Mouse (Mus musculus) CH12.LX (cell line): ENCODE data around the gene Fam83f. TPM values are rescaled to one million over a fixed set of nuclear protein-coding genes. Genes with fewer than 3 reads are reported as not detected.

ENCODE experiments used
- DNase-seq: peaks from one replicate; pipeline ENCODE4 v3.0.0-alpha.2; 2013; ENCODE audit errors: extremely low read depth
- H3K27ac ChIP-seq: 2 replicates; pipeline ENCODE4 v1.5.1; 2012; ENCODE audit warnings: low read depth, mild to moderate bottlenecking, control low read depth, moderate library complexity; ENCODE audit not compliant: insufficient read depth
- H3K27me3 ChIP-seq: replicated peaks from 2 replicates; pipeline ENCODE3; 2012; ENCODE audit warnings: inconsistent platforms
- H3K36me3 ChIP-seq, 2 experiments: replicated peaks in 1 of 2; 2 replicates each; pipeline versions ENCODE3 to v1.6.1; 2012; ENCODE audit warnings: inconsistent platforms in 1 of 2, low read length in 1 of 2, mild to moderate bottlenecking in 1 of 2, mixed read lengths in 1 of 2, moderate library complexity in 1 of 2; ENCODE audit not compliant: control insufficient read depth in 1 of 2, insufficient read depth in 1 of 2
- H3K4me1 ChIP-seq, 2 experiments: 2 replicates each; pipeline ENCODE4 v1.6.1; 2012; ENCODE audit warnings: inconsistent platforms in 1 of 2, moderate library complexity in 1 of 2; ENCODE audit not compliant: insufficient read depth in 2 of 2, control insufficient read depth in 1 of 2
- H3K4me2 ChIP-seq: 2 replicates; pipeline ENCODE4 v1.6.1; 2012; ENCODE audit warnings: low read depth, mild to moderate bottlenecking, control low read depth; ENCODE audit not compliant: poor library complexity, insufficient read depth, severe bottlenecking
- H3K4me3 ChIP-seq, 3 experiments: fragments of 150-350 bp in 1 of 3; sonication (generic) in 1 of 3; replicated peaks in 1 of 3; 2 replicates each; pipeline versions ENCODE3 to v1.5.1; 2011 to 2012; ENCODE audit warnings: low read depth in 2 of 3, low read length in 2 of 3, mild to moderate bottlenecking in 2 of 3, moderate library complexity in 2 of 3, control low read depth in 1 of 3, improper control_type of control experiment in 1 of 3, inconsistent platforms in 1 of 3, mixed read lengths in 1 of 3; ENCODE audit not compliant: poor library complexity in 1 of 3
- H3K79me2 ChIP-seq: replicated peaks from 2 replicates; pipeline ENCODE4 v1.6.1; 2012; ENCODE audit warnings: mild to moderate bottlenecking, moderate library complexity; ENCODE audit not compliant: control insufficient read depth, poor library complexity, insufficient read depth, severe bottlenecking; ENCODE audit errors: extremely low read depth
- H3K9ac ChIP-seq: 2 replicates; pipeline ENCODE4 v1.6.1; 2012; ENCODE audit warnings: low read depth, mild to moderate bottlenecking, control low read depth, moderate library complexity; ENCODE audit not compliant: insufficient read depth
- H3K9me3 ChIP-seq: replicated peaks from 2 replicates; pipeline ENCODE3; 2012; ENCODE audit warnings: low read length, inconsistent platforms, mixed read lengths
- BHLHE40 ChIP-seq: IDR thresholded peaks from 2 replicates; pipeline ENCODE4 v1.6.1; 2011; ENCODE audit warnings: mild to moderate bottlenecking, low read depth, low read length, improper control_type of control experiment
- CHD1 ChIP-seq: IDR thresholded peaks from 2 replicates; pipeline ENCODE4 v1.6.1; 2012; ENCODE audit warnings: low read depth, low read length, improper control_type of control experiment, inconsistent platforms
- CHD2 ChIP-seq: IDR thresholded peaks from 2 replicates; pipeline ENCODE4 v1.6.1; 2011; ENCODE audit warnings: low read length, improper control_type of control experiment
- EP300 ChIP-seq: IDR thresholded peaks from 2 replicates; pipeline ENCODE4 v1.6.1; 2011; ENCODE audit warnings: low read length, improper control_type of control experiment
- ETS1 ChIP-seq: conservative IDR thresholded peaks from 2 replicates; pipeline ENCODE4 v1.6.1; 2012; ENCODE audit warnings: low read depth, mild to moderate bottlenecking, inconsistent platforms, low read length, improper control_type of control experiment, moderate library complexity
- IRF4 ChIP-seq: IDR thresholded peaks from 2 replicates; pipeline ENCODE4 v1.6.1; 2014; ENCODE audit warnings: low read depth, mild to moderate bottlenecking, inconsistent platforms, low read length, improper control_type of control experiment
- JUND ChIP-seq: conservative IDR thresholded peaks from 2 replicates; pipeline ENCODE4 v1.6.1; 2011; ENCODE audit warnings: low read depth, low read length, improper control_type of control experiment
- MAFK ChIP-seq: IDR thresholded peaks from 2 replicates; pipeline ENCODE4 v1.6.1; 2011; ENCODE audit warnings: low read length, improper control_type of control experiment; ENCODE audit not compliant: insufficient replicate concordance
- MAX ChIP-seq: IDR thresholded peaks from 2 replicates; pipeline ENCODE4 v1.6.1; 2011; ENCODE audit warnings: low read length, improper control_type of control experiment
- MAZ ChIP-seq: IDR thresholded peaks from 2 replicates; pipeline ENCODE4 v1.6.1; 2012; ENCODE audit warnings: low read depth, mild to moderate bottlenecking, inconsistent platforms, low read length, improper control_type of control experiment, moderate library complexity
- MEF2A ChIP-seq: IDR thresholded peaks from 2 replicates; pipeline ENCODE4 v1.6.1; 2014; ENCODE audit warnings: low read depth, mild to moderate bottlenecking, inconsistent platforms, low read length, improper control_type of control experiment, borderline replicate concordance
- MXI1 ChIP-seq: IDR thresholded peaks from 2 replicates; pipeline ENCODE4 v1.6.1; 2011; ENCODE audit warnings: mild to moderate bottlenecking, low read depth, low read length, improper control_type of control experiment
- MYC ChIP-seq: IDR thresholded peaks from 2 replicates; pipeline ENCODE4 v1.6.1; 2011; ENCODE audit warnings: low read depth, mild to moderate bottlenecking, improper control_type of control experiment, low read length
- NELFE ChIP-seq: IDR thresholded peaks from 2 replicates; pipeline ENCODE4 v1.6.1; 2011; ENCODE audit warnings: low read depth, low read length, improper control_type of control experiment
- POLR2AphosphoS2 ChIP-seq: IDR thresholded peaks from 2 replicates; pipeline ENCODE4 v1.6.1; 2011; ENCODE audit warnings: low read depth, low read length, improper control_type of control experiment
- RAD21 ChIP-seq: IDR thresholded peaks from 2 replicates; pipeline ENCODE4 v1.6.1; 2011; ENCODE audit warnings: low read depth, mild to moderate bottlenecking, low read length, improper control_type of control experiment, moderate library complexity
- RCOR1 ChIP-seq: conservative IDR thresholded peaks from 2 replicates; pipeline ENCODE4 v1.6.1; 2012; ENCODE audit warnings: low read depth, mild to moderate bottlenecking, inconsistent platforms, low read length, improper control_type of control experiment
- SIN3A ChIP-seq: IDR thresholded peaks from 2 replicates; pipeline ENCODE4 v1.6.1; 2012; ENCODE audit warnings: low read length, improper control_type of control experiment, inconsistent platforms
- TCF12 ChIP-seq: IDR thresholded peaks from 2 replicates; pipeline ENCODE4 v1.6.1; 2014; ENCODE audit warnings: low read depth, mild to moderate bottlenecking, inconsistent platforms, low read length, improper control_type of control experiment
- ZMIZ1 ChIP-seq: IDR thresholded peaks from 2 replicates; pipeline ENCODE4 v1.6.1; 2012; ENCODE audit warnings: low read depth, mild to moderate bottlenecking, inconsistent platforms, low read length, improper control_type of control experiment
- ZNF384 ChIP-seq: IDR thresholded peaks from 2 replicates; pipeline ENCODE4 v1.6.1; 2012; ENCODE audit warnings: low read depth, low read length, improper control_type of control experiment, inconsistent platforms
- dilution Hi-C: fragments of 300-500 bp; cut with MboI; formaldehyde crosslinking; loops from 2 replicates; pipeline ENCODE4 v1.14.3; 2020; ENCODE audit warnings: low sequenced_read_pairs; ENCODE audit not compliant: extremely low pct_unique_long_range_greater_than_20kb, extremely low pct_ligation_motif_present
- in situ Hi-C: fragments of 300-500 bp; cut with MboI; formaldehyde crosslinking; loops from 3 replicates; pipeline ENCODE4 v1.14.3; 2019; ENCODE audit warnings: low sequenced_read_pairs, low pct_ligation_motif_present, low pct_unique_long_range_greater_than_20kb, mixed read lengths
- polyA plus RNA-seq: library from polyadenylated mRNA; unstranded; fragments of >175 nt; gene quantifications from 2 replicates; pipeline ENCODE4 v1.2.1, GENCODE M21; 2012; ENCODE audit warnings: low read depth; ENCODE audit not compliant: insufficient read length
- total RNA-seq, 2 experiments: library from RNA; depleted of rRNA; stranded (reverse); fragments of 300-350 nt in 1 of 2; fragments of >200 nt in 1 of 2; gene quantifications; 2 replicates each; pipeline ENCODE4 v1.2.3; 2012 to 2014

The Fam83f gene
- total RNA-seq (2012; rRNA removed) (0.04 and 0.08 TPM in 2 replicates), total RNA-seq (2014; rRNA removed) (0.16 and 0.27 TPM in 2 replicates), polyA plus RNA-seq (0.19 and 0.20 TPM in 2 replicates)

GRCm38 (mm10) chr15:80671295-80672252 lies at the start of gene Fam83f:
Gene Fam83f, plus strand, starts transcription at chr15:80671847.
- no peak within 1 kb of the TSS for H3K27ac ChIP-seq

DNA sequence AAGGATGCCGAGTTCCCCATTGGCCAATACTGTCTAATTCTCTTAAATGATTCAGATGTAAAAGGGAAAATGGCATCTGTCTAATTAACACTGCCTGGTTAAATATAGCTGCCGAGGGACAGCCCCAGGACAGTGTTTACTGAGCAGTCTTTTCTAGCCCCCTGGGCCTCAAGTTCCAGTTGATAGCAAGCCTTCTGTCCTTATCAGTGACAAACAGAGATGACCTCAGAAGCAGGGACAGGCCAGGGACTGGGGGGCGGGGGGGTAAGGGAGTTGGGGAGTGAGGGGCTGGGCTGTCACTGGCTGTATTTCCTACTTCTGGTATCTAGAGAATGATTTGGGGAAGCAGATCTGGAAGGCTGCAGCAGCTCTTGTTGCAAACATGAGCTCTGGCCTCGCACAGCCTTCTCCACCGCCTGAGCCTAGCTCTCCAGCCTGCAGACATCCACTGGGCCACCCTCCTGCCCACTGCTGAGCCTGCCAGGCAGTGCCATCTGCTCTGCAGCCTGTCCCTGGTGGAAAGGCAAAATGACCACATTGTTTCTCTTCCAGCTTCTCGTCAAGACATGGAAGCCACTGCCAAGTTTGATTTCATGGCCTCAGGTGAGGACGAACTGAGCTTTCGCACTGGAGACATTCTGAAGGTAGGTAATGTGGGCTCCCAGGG lies 48.3 kb upstream of the Fam83f start:
- in situ Hi-C loops: no loop called here
- Histone ChIP-seq H3K9me3 (peaks cover 9% of the 10 kb centered on the region), H3K9ac (no peak overlapping the region)

More at GRCm38 (mm10) chr15:80671295-80672252, at the start of gene Fam83f:
- peaks cover 10% of the 10 kb centered on the region for H3K9me3 ChIP-seq
- H3K27me3 ChIP-seq: no peaks in the 10 kb centered on the region
- no peak within 1 kb of the TSS for H3K4me2 ChIP-seq
- peak; percentile 40; the same call in 1 of the 2 replicates for TF ChIP-seq BHLHE40
- no peak for TF ChIP-seq POLR2AphosphoS2
- no peak for TF ChIP-seq MAZ
- in situ Hi-C loops (no loop called here), dilution Hi-C loops (no loop called here)
- peaks cover 5 to 26% of the 10 kb centered on the region in 2 experiments for H3K4me1 ChIP-seq
- no peak for DNase-seq
- no peaks in the 10 kb centered on the region for H3K36me3 ChIP-seq
- H3K4me3 ChIP-seq: no peak within 1 kb of the TSS
- H3K9ac ChIP-seq: no peak within 1 kb of the TSS
- no peaks in the 10 kb centered on the region for H3K79me2 ChIP-seq

DNA sequence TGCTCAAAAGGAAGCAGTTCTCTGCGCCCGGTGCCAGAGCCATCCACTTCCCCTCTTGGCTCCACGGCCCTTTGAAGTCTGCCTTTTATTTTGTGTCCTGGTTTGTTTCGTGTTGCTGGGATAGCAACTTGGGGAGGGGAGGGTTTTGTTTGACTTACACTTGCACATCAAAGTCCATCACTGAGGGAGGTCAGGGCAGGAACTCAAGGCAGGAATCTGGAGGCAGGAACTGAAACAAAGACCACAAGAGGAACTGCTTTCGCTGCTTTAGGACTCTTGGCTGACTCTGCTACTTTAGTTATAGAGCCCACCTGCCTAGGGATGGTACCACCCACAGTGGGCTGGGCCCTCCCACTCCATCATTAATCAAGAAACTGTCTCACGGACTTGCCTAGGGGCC lies 45.2 kb upstream of the Fam83f start:
- DNase-seq: no peak
- dilution Hi-C loops: no loop called here
- Histone ChIP-seq H3K9me3 (peaks cover 9% of the 10 kb centered on the region), H3K79me2 (no peaks in the 10 kb centered on the region), H3K27me3 (no peaks in the 10 kb centered on the region), H3K9ac (no peak overlapping the region), H3K27ac (no peak overlapping the region), H3K4me1 (peaks cover 7 to 46% of the 10 kb centered on the region in 2 experiments), H3K4me3 (no peak overlapping the region), H3K36me3 (peaks cover 0 to 25% of the 10 kb centered on the region in 2 experiments), H3K4me2 (no peak overlapping the region)
- in situ Hi-C loops: loop anchor here (25.0 kb wide), 1 partner anchor 161 kb away; no protein-coding TSS in a partner anchor
- no peak for TF ChIP-seq MXI1
- TF ChIP-seq JUND: no peak
- TF ChIP-seq ZMIZ1: no peak
- no peak for TF ChIP-seq ZNF384
- TF ChIP-seq ETS1: no peak
- TF ChIP-seq MAZ: no peak
- no peak for TF ChIP-seq RAD21
- TF ChIP-seq RCOR1: no peak
- TF ChIP-seq MEF2A: no peak
- no peak for TF ChIP-seq MYC
- no peak for TF ChIP-seq MAX
- TF ChIP-seq NELFE: no peak
- no peak for TF ChIP-seq SIN3A
- no peak for TF ChIP-seq CHD1
- no peak for TF ChIP-seq EP300

More for the DNA sequence above, 48.3 kb upstream of the Fam83f start:
- peaks cover 0 to 21% of the 10 kb centered on the region in 2 experiments for H3K36me3 ChIP-seq
- H3K4me2 ChIP-seq: peak overlapping the region; percentile 86
- peak overlapping the region; percentile 21 to 48 (median 29) for H3K4me3 ChIP-seq
- peaks cover 15 to 72% of the 10 kb centered on the region in 2 experiments for H3K4me1 ChIP-seq
- DNase-seq: peak; percentile 79
- peak overlapping the region; percentile 60 for H3K27ac ChIP-seq
- dilution Hi-C loops: no loop called here
- H3K27me3 ChIP-seq: no peaks in the 10 kb centered on the region
- peak; percentile 50 for TF ChIP-seq EP300
- peak; percentile 43; the same call in 1 of the 2 replicates for TF ChIP-seq ETS1
- peak; percentile 25; the same call in 1 of the 2 replicates for TF ChIP-seq TCF12
- peak; percentile 92 for TF ChIP-seq MEF2A
- no peak for TF ChIP-seq RCOR1
- TF ChIP-seq ZNF384: no peak
- TF ChIP-seq IRF4: peak; percentile 10; the same call in 1 of the 2 replicates
- peak; percentile 35; the same call in 1 of the 2 replicates for TF ChIP-seq BHLHE40
- TF ChIP-seq MXI1: no peak
- no peak for TF ChIP-seq MAFK
- TF ChIP-seq MAZ: no peak
- no peak for TF ChIP-seq CHD2
- no peaks in the 10 kb centered on the region for H3K79me2 ChIP-seq
